Mouse (Mus musculus): Measurements from ENCODE around the gene Caml. TPM values are rescaled to one million over a fixed set of nuclear protein-coding genes. Genes with fewer than 3 reads are reported as not detected.

The Caml gene
- 28.7 TPM for polyA plus RNA-seq (2014; fragmentation: Illumina TruSeq; extraction: RNeasy Lipid Tissue Mini Kit (QIAGEN cat#74804); ENCODE audit: insufficient read depth, low read depth, low replicate concordance)

DNA sequence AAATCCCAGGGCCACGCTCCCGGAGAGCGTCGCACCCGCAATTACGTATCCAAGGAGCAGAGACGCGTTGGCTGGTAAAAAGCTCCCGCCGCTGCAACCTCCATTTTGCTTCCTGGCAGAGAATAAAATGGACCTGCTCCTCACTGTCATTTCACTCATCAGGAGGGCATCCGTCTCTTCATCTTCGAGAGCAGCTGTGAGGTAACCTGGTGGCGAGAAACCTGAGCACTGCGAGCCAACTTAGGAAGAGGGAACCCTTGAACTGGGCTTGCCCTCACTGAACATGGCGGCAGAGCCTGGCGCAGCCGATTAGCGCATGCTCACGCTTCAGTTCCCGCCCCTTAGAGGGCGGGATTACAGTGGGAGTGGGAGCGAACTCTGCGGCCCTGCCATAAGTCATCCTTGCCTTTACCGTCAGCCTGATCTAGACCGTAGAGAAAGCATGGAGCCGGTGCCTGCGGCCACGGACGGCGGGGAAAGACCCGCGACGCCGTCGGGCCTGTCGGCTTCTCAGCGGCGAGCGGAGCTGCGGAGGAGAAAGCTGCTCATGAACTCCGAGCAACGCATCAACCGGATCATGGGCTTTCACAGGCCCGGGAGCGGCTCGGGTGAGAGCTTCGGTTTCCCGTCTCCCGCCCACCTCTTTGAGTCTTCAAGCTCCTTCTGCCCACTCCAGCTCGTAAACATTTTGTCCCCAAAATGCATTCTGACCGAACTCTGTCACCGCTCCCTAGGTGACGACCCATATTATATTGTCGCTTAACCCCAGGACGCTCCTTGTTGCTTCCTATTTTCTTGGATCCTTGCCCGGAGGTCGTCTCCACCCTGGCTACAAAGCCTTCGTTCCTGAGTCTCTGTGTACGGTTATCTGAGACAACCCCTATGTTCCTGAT, at the start of gene Caml:
Caml (plus strand) TSS at position 357 of the 893 bp plus-strand sequence.

DNA sequence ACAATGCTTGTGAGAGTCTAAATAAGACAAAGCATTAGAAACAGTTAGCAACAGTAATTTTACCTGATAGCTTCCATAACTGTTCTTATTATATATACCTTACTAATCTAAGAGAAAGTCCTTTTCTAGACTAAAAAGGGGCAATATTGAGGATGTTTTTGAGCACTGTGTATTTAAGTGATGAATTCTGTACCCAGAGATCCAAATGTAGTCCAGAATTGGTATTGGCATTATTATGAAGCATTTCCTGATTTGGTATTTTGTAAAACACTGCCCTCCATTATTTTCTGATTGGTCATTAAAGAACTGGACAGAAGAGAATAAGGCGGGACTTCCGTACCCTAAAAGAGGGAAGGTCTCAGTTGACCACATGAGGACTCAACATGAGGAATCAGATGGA, 49.4 kb upstream of the Caml start, which contains the start of gene Tmed9:
Tmed9 (plus strand) TSS at position 301 of the 400 bp plus-strand sequence.

GRCm38 (mm10) chr13:55599566-55600540, 23.0 kb upstream of the Caml start, which contains the start of gene B4galt7:
TSS of gene B4galt7 (plus strand) at chr13:55599896.

DNA sequence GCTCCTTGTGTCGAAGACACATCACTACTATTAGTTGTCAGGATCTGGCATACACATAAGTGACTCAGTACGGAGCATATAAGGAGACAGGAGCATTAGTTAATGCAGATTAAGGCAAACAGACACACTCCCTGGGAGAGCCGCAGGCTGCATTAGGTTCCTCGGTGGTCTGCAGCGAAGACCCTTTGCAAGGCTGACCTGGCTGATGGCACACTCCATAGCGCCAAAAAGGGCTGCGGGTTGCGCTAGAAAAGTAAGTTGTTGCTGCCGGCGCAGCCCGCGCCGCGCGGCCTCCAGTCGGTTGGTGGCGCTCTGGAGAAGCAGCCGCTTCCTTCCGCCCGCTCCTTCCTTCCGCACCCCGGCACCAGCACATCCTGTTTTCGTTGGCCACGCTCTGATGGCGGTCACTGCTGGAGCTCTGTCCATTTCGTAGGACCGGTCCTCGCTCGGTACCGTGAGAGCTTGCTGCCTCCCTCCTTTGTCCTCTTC, 11.9 kb downstream of the Caml start, which contains the start of gene Ddx46:
Ddx46 (plus strand) TSS at position 389 of the 489 bp plus-strand sequence.

Other genes starting within 250 kb of the Caml start
- gene Slc34a1, start 224.8 kb upstream of the Caml start, polyA plus RNA-seq (2014; fragmentation: Illumina TruSeq; extraction: RNeasy Lipid Tissue Mini Kit (QIAGEN cat#74804); ENCODE audit: insufficient read depth, low read depth, low replicate concordance), result not detected
- gene Pfn3, start 207.8 kb upstream of the Caml start, polyA plus RNA-seq (2014; fragmentation: Illumina TruSeq; extraction: RNeasy Lipid Tissue Mini Kit (QIAGEN cat#74804); ENCODE audit: insufficient read depth, low read depth, low replicate concordance), result not detected
- gene F12, start 196.2 kb upstream of the Caml start, polyA plus RNA-seq (2014; fragmentation: Illumina TruSeq; extraction: RNeasy Lipid Tissue Mini Kit (QIAGEN cat#74804); ENCODE audit: insufficient read depth, low read depth, low replicate concordance), result 0.11 TPM
- gene Grk6, start 177.9 kb upstream of the Caml start, polyA plus RNA-seq (2014; fragmentation: Illumina TruSeq; extraction: RNeasy Lipid Tissue Mini Kit (QIAGEN cat#74804); ENCODE audit: insufficient read depth, low read depth, low replicate concordance), result 26.2 TPM
- gene Prr7, start 158.7 kb upstream of the Caml start, polyA plus RNA-seq (2014; fragmentation: Illumina TruSeq; extraction: RNeasy Lipid Tissue Mini Kit (QIAGEN cat#74804); ENCODE audit: insufficient read depth, low read depth, low replicate concordance), result 1.3 TPM
- gene Dbn1, start 134.9 kb upstream of the Caml start, polyA plus RNA-seq (2014; fragmentation: Illumina TruSeq; extraction: RNeasy Lipid Tissue Mini Kit (QIAGEN cat#74804); ENCODE audit: insufficient read depth, low read depth, low replicate concordance), result 5.0 TPM
- 31.3 TPM for gene Pdlim7, start 109.3 kb upstream of the Caml start, polyA plus RNA-seq (2014; fragmentation: Illumina TruSeq; extraction: RNeasy Lipid Tissue Mini Kit (QIAGEN cat#74804); ENCODE audit: insufficient read depth, low read depth, low replicate concordance)
- 17.2 TPM for gene Dok3, start 93.7 kb upstream of the Caml start, polyA plus RNA-seq (2014; fragmentation: Illumina TruSeq; extraction: RNeasy Lipid Tissue Mini Kit (QIAGEN cat#74804); ENCODE audit: insufficient read depth, low read depth, low replicate concordance)
- gene Ddx41, start 86.3 kb upstream of the Caml start, polyA plus RNA-seq (2014; fragmentation: Illumina TruSeq; extraction: RNeasy Lipid Tissue Mini Kit (QIAGEN cat#74804); ENCODE audit: insufficient read depth, low read depth, low replicate concordance), result 22.7 TPM
- 54.6 TPM for gene Fam193b, start 51.9 kb upstream of the Caml start, polyA plus RNA-seq (2014; fragmentation: Illumina TruSeq; extraction: RNeasy Lipid Tissue Mini Kit (QIAGEN cat#74804); ENCODE audit: insufficient read depth, low read depth, low replicate concordance)
- 140 TPM for gene Tmed9, start 49.3 kb upstream of the Caml start, polyA plus RNA-seq (2014; fragmentation: Illumina TruSeq; extraction: RNeasy Lipid Tissue Mini Kit (QIAGEN cat#74804); ENCODE audit: insufficient read depth, low read depth, low replicate concordance)
- gene B4galt7, start 23.1 kb upstream of the Caml start, polyA plus RNA-seq (2014; fragmentation: Illumina TruSeq; extraction: RNeasy Lipid Tissue Mini Kit (QIAGEN cat#74804); ENCODE audit: insufficient read depth, low read depth, low replicate concordance), result 12.9 TPM
- gene Ddx46, start 12.0 kb downstream of the Caml start, polyA plus RNA-seq (2014; fragmentation: Illumina TruSeq; extraction: RNeasy Lipid Tissue Mini Kit (QIAGEN cat#74804); ENCODE audit: insufficient read depth, low read depth, low replicate concordance), result 12.5 TPM
- 31.7 TPM for gene B230219D22Rik, start 70.1 kb downstream of the Caml start, polyA plus RNA-seq (2014; fragmentation: Illumina TruSeq; extraction: RNeasy Lipid Tissue Mini Kit (QIAGEN cat#74804); ENCODE audit: insufficient read depth, low read depth, low replicate concordance)
- gene Txndc15, start 91.6 kb downstream of the Caml start, polyA plus RNA-seq (2014; fragmentation: Illumina TruSeq; extraction: RNeasy Lipid Tissue Mini Kit (QIAGEN cat#74804); ENCODE audit: insufficient read depth, low read depth, low replicate concordance), result 49.7 TPM
- 52.6 TPM for gene Pcbd2, start 104.4 kb downstream of the Caml start, polyA plus RNA-seq (2014; fragmentation: Illumina TruSeq; extraction: RNeasy Lipid Tissue Mini Kit (QIAGEN cat#74804); ENCODE audit: insufficient read depth, low read depth, low replicate concordance)
- not detected for gene Catsper3, start 161.6 kb downstream of the Caml start, polyA plus RNA-seq (2014; fragmentation: Illumina TruSeq; extraction: RNeasy Lipid Tissue Mini Kit (QIAGEN cat#74804); ENCODE audit: insufficient read depth, low read depth, low replicate concordance)
- gene Pitx1, start 213.2 kb downstream of the Caml start, polyA plus RNA-seq (2014; fragmentation: Illumina TruSeq; extraction: RNeasy Lipid Tissue Mini Kit (QIAGEN cat#74804); ENCODE audit: insufficient read depth, low read depth, low replicate concordance), result not detected

Data from lung, adult 10 weeks (tissue).